Mouse (Mus musculus) stomach, postnatal 0 days (tissue): Measurements from ENCODE around the gene Tpr. TPM values are rescaled to one million over a fixed set of nuclear protein-coding genes. Genes with fewer than 3 reads are reported as not detected.

Experiments used
- ATAC-seq: fragments of 200-750 bp; cut with Nextera tagmentation; 2 replicates; pipeline ENCODE4 v1.8.0; 2017; ENCODE audit not compliant: low FRiP score, low TSS enrichment
- DNase-seq: peaks from one replicate; pipeline ENCODE4 v3.0.0-alpha.2; 2016; ENCODE audit warnings: low spot score
- H3K27ac ChIP-seq: fragments of 300-500 bp; sonication (generic); replicated peaks from 2 replicates; pipeline ENCODE4 v1.5.1; 2014; ENCODE audit warnings: mild to moderate bottlenecking, control low read depth
- H3K27me3 ChIP-seq: fragments of 300-500 bp; sonication (generic); 2 replicates; pipeline ENCODE4 v1.6.1; 2014; ENCODE audit warnings: low read length; ENCODE audit not compliant: control insufficient read depth, insufficient read depth
- H3K36me3 ChIP-seq: fragments of 300-500 bp; sonication (generic); 2 replicates; pipeline ENCODE4 v1.6.1; 2014; ENCODE audit warnings: low read length, mixed read lengths; ENCODE audit not compliant: control insufficient read depth, insufficient read depth
- H3K4me1 ChIP-seq: fragments of 300-500 bp; sonication (generic); replicated peaks from 2 replicates; pipeline ENCODE4 v1.6.1; 2014; ENCODE audit warnings: antibody characterized with exemption; ENCODE audit not compliant: control insufficient read depth, insufficient read depth
- H3K4me2 ChIP-seq: fragments of 300-500 bp; sonication (generic); replicated peaks from 2 replicates; pipeline ENCODE4 v1.6.1; 2014; ENCODE audit warnings: low read depth, mild to moderate bottlenecking, control low read depth, moderate library complexity
- H3K4me3 ChIP-seq: fragments of 300-500 bp; sonication (generic); 2 replicates; pipeline ENCODE4 v1.5.1; 2014; ENCODE audit warnings: low read depth, low read length, control low read depth
- H3K9ac ChIP-seq: fragments of 300-500 bp; sonication (generic); 2 replicates; pipeline ENCODE4 v1.6.1; 2014; ENCODE audit warnings: mild to moderate bottlenecking, low read length, control low read depth, mixed read lengths
- H3K9me3 ChIP-seq: fragments of 300-500 bp; sonication (generic); 2 replicates; pipeline ENCODE4 v1.6.1; 2016; ENCODE audit warnings: low read length; ENCODE audit not compliant: control insufficient read depth
- CTCF ChIP-seq: IDR thresholded peaks from 2 replicates; pipeline ENCODE4 v1.5.1; 2016; ENCODE audit warnings: antibody characterized with exemption, low read depth, mild to moderate bottlenecking, moderate library complexity
- EP300 ChIP-seq: optimal IDR thresholded peaks from 2 replicates; pipeline ENCODE3; 2016; ENCODE audit warnings: antibody characterized with exemption
- WGBS: fragments of 180-500 bp; shearing (Covaris S2); extraction: QIAGEN DNeasy Blood & Tissue Kit; methylation state at CpG from one replicate; pipeline ENCODE4 v1.1.7; 2014; 5-methylcytosine and 5-hydroxymethylcytosine counted together
- polyA plus RNA-seq: library from polyadenylated mRNA; unstranded; fragments of >200 nt; fragmentation: Nextera tagmentation; extraction: Ambion mirVana; gene quantifications from 2 replicates; pipeline ENCODE4 v1.2.1, GENCODE M21; 2015

Gene Tpr
- polyA plus RNA-seq = 76.8 and 93.7 TPM in 2 replicates

DNA sequence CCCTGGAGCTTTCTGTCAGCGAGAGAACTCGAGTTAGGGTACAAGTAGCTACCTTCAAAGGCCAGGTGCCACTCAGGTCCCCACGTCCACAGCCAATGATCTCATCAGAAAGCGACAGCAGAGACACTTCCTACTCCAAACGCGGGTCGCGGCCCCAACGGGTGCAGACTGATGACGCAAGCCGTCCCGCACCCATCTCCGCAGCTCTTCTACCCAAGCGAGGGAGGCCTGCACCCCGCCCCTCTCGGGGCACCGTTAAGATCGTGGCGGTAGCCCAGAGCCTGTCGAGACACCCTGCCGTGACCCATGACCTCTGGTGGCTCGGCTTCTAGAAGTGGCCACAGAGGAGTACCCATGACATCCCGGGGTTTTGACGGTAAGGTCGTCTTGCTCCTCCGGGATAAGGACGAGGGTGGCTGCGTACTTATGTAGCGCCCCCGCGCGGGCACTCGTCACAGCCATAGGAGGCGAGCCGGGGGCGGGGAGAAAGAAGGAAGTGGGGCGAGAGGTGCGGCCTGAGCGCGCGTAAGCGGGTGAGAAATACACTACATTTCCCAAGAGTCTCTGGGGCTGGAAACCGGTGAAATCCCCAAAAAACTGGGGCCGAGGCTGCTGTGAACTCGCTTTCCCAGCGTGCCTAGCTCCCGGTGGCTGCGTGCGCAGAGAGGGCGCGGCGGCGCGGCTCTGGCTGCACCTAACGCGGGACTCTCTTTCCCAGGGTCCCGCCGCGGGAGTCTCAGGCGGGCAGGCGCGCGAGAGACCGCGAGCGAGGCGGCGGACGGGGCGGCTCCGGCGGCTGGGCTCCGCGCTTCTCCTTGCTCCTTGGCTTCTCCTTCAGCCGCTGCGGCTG, at the start of gene Tpr, which contains the start of gene Odr4:
Gene Tpr (plus strand): TSS at position 201 of the 850 bp plus-strand sequence.
Gene Odr4 (minus strand): TSS at position 443 of the 850 bp plus-strand sequence.
- Histone ChIP-seq H3K27ac (peak within 1 kb of the TSS; percentile 95), H3K36me3 (peaks cover 9% of the 10 kb centered on the region), H3K4me2 (peak within 1 kb of the TSS; percentile 69), H3K9me3 (no peaks in the 10 kb centered on the region), H3K9ac (peak within 1 kb of the TSS; percentile 83), H3K4me3 (peak within 1 kb of the TSS; percentile 80), H3K4me1 (no peaks in the 10 kb centered on the region), H3K27me3 (no peaks in the 10 kb centered on the region)
- ATAC-seq (peak; percentile 99), DNase-seq (peak; percentile 98)
- under 1% methylated on average over 75 of the region's 76 CpGs for WGBS
- TF ChIP-seq EP300 = no peak
- TF ChIP-seq CTCF = peak; percentile 88

DNA sequence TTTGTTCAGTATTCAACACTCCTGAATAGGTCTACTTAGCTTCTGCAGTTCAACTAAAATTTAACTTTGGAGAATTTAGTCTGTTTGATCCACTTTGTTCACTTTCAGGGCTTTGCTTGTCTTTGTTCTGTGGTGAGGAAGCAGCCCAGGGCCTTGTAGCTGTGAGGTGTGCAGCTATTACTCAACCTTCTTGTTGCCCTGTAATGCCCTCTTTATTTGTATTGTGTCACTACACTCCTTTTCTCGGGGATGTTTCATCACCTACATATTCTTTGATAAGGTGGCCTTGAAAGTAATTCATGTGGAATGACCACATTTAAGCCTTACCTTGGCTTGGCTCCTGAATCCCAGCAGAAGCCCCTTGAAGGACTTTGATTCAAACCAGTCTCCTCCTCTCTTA, 31.8 kb upstream of the Tpr start:
- no peaks in the 10 kb centered on the region for H3K27me3 ChIP-seq
- no peak overlapping the region for H3K4me3 ChIP-seq
- DNase-seq (no peak), ATAC-seq (no peak)
- peaks cover 10% of the 10 kb centered on the region for H3K36me3 ChIP-seq
- H3K4me2 ChIP-seq = no peak overlapping the region
- no peak for TF ChIP-seq EP300
- no peak for TF ChIP-seq CTCF
- no peak overlapping the region for H3K27ac ChIP-seq
- 66% methylated on average over 1 of the region's 1 CpGs for WGBS
- no peaks in the 10 kb centered on the region for H3K9me3 ChIP-seq
- no peak overlapping the region for H3K9ac ChIP-seq
- no peaks in the 10 kb centered on the region for H3K4me1 ChIP-seq

DNA sequence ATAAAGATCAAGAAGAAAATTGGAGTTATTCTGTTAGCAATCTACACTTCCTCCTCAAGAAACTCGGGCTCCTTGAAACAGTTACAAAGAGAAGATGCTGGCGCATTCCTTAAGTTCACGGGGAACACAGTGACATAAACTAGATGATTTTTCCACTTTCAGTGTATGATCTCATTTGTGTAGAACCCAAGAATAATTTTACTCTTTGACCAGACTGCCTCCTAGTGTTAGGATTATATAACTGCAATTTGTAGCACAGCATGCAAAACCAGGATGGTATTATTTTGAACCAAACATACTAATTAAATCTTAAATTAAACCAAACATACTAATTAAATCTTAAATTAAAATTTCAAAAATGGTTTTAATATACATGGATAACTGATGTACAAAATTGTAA, 19.7 kb upstream of the Tpr start:
- TF ChIP-seq CTCF = peak; percentile 62
- no peak for TF ChIP-seq EP300
- DNase-seq (no peak), ATAC-seq (no peak)
- 73% methylated on average over 3 of the region's 3 CpGs for WGBS
- no peak overlapping the region for H3K4me3 ChIP-seq
- no peak overlapping the region for H3K4me2 ChIP-seq
- 0 out of 2 replicates have a peak, but pooled peaks cover 2% of the 10 kb centered on the region for H3K36me3 ChIP-seq
- H3K4me1 ChIP-seq = no peaks in the 10 kb centered on the region
- H3K9me3 ChIP-seq = no peaks in the 10 kb centered on the region
- H3K27me3 ChIP-seq = no peaks in the 10 kb centered on the region
- no peak overlapping the region for H3K9ac ChIP-seq
- no peak overlapping the region for H3K27ac ChIP-seq

DNA sequence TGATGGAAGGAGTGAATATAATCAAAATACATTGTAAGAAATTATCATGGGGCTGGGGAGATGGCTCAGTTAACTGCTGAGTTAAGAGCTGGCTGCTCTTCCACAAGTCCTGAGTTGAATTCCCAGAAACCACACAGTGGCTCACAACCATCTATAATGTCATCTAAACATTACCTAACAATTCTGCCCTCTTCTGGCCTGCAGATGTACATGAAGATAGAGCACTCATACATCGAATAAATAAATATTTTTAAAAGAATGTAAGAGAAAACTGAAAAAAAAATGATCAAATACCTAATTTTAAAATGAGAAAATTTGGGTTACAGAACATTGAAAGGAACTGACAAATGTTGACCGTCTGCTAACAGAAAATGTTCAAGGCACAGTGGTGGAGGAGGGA, 18.4 kb upstream of the Tpr start:
- Histone ChIP-seq H3K9me3 (no peaks in the 10 kb centered on the region), H3K4me1 (no peaks in the 10 kb centered on the region), H3K36me3 (0 out of 2 replicates have a peak, but pooled peaks cover 4% of the 10 kb centered on the region), H3K27ac (no peak overlapping the region), H3K4me3 (no peak overlapping the region), H3K27me3 (no peaks in the 10 kb centered on the region), H3K9ac (no peak overlapping the region), H3K4me2 (no peak overlapping the region)
- TF ChIP-seq CTCF = 0 out of 2 replicates have a peak, but pooled peaks have one; percentile 4
- TF ChIP-seq EP300 = no peak
- WGBS = 88% methylated on average over 2 of the region's 2 CpGs
- no peak for ATAC-seq
- no peak for DNase-seq

DNA sequence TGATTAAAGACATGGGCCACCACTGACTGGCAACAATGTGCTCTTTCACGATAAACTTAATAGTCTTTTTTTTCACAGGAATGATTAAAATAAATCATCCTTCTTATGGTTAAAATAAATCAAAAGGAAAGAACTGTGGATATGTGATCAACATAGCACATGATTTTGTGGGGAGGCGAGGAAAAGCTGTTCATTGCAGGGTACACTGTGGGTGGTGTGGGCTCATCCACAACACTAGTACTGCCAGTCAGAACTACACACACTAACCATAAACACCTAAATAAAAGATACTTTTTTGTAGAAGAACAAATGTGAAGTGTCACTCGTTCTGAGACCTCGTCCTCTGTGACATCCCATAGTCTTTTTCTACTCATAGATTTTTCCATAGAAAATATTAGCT, 8.5 kb upstream of the Tpr start:
- Histone ChIP-seq H3K4me2 (no peak overlapping the region), H3K27ac (no peak overlapping the region), H3K9me3 (no peaks in the 10 kb centered on the region), H3K9ac (no peak overlapping the region), H3K27me3 (no peaks in the 10 kb centered on the region), H3K36me3 (peaks cover 6% of the 10 kb centered on the region; the same call in 1 of the 2 replicates), H3K4me1 (no peaks in the 10 kb centered on the region), H3K4me3 (no peak overlapping the region)
- no peak for DNase-seq
- no peak for ATAC-seq
- TF ChIP-seq EP300 (no peak), CTCF (no peak)
- WGBS = 96% methylated on average over 4 of the region's 4 CpGs

DNA sequence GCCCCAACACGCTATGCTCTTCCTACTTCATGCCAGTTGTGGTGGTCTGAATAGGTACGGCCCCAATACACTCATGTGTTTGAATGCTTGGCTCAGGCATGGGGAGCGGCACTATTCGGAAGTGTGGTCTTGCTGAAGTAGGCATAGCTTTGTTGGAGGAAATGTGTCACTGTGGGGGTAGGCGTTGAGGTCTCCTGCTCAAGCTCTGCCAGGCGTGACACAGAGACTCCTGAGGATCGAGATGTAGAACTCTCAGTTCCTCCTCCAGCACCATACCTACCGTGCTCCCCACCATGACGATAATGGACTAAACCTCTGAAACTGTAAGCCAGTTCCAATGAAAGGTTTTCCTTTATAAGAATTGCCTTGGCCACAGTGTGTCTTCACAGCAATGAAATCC, 5.1 kb upstream of the Tpr start:
- WGBS = 94% methylated on average over 9 of the region's 9 CpGs

More for the DNA sequence above, 5.1 kb upstream of the Tpr start:
- DNase-seq (no peak), ATAC-seq (no peak)
- Histone ChIP-seq H3K27ac (no peak overlapping the region), H3K36me3 (peaks cover 9% of the 10 kb centered on the region; the same call in 1 of the 2 replicates), H3K4me3 (no peak overlapping the region), H3K4me1 (no peaks in the 10 kb centered on the region), H3K27me3 (no peaks in the 10 kb centered on the region), H3K9ac (no peak overlapping the region), H3K4me2 (no peak overlapping the region), H3K9me3 (no peaks in the 10 kb centered on the region)
- no peak for TF ChIP-seq CTCF
